Mouse (Mus musculus) kidney, adult 2 months (tissue): ENCODE results near the gene Naglu.

Experiments
- CTCF ChIP-seq: fragments of 200-500 bp; conservative IDR thresholded peaks from 2 replicates; pipeline ENCODE4 v1.5.1; 2011; ENCODE audit warnings: low read depth, mild to moderate bottlenecking, control low read depth, low read length, moderate library complexity, mixed read lengths; ENCODE audit not compliant: insufficient read depth, insufficient read length
- POLR2A ChIP-seq: fragments of 200-500 bp; IDR thresholded peaks from one replicate; pipeline ENCODE4 v1.6.1; 2011; ENCODE audit warnings: low read depth, low read length, control low read depth

- TF ChIP-seq CTCF (no peak), POLR2A (no peak)
Measured at GRCm38 (mm10) chr11:101094930-101095313, 25.1 kb downstream of the Naglu start.
